Mouse (Mus musculus) spleen, embryonic (tissue): Measurements from ENCODE around the gene Ppp1r1b.

Source experiments
- CTCF ChIA-PET: fragments of 350-600 bp; sonication (Branson Sonifier 250); formaldehyde crosslinking; loops from one replicate; lab custom pipeline; 2022; lab: Charles Lee

Ppp1r1b gene

DNA sequence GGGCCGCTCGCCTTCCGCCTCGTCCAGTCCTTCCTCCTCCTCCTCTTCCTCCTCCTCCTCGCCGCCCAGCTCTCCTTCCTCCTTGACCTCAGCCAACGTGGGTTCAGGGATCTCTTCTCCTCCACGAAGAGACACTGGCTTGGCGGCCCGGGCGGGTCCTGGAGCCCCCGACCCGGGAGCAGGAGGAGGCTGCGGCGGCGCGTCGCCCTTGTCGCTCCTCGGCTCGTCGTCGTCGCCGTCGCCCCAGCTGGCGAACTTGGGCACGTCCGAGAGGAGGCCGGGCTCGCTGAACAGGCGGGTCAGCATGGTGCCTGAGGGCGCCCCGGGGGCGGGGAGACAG is 20.2 kb upstream of the Ppp1r1b start:
- CTCF ChIA-PET: interaction anchor here (0.9 to 1.0 kb wide), 2 partner anchors 12 to 14 kb away, joined by 3 read pairs; no protein-coding TSS in a partner anchor

DNA sequence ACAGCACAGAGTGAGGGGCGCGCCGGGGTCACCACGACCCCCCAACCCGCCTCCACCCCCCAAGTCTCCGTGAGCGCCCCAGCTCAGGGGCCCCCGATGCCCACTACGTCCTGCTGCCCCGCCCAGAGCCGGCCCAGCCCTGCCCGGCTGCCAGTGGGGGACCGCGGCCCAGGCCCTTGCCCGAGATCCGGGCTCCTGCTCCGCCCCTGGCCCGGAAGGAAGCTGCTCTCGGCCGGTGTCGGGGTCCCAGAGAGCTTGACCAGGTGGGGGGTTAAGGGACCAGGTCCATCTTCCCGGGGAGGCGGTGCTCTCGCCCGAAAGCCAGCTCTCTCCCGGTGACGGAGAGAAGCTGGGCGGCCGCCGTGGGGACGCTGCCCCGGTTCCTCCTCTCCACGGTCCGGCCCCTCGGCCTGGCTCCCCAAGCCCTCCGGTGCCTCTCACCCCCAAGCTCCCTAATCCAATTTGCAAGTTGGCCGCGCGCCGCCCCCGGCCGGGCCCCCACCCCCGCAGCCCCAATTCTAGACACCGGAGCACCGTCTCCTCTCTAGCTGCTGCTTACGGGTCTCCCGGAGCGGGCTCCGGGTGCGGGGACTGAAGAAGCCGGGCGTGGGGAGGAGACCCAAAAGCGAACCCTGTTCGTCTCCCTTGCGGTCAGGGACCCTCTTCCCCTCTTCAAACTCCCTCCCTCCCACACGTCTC is 19.7 kb upstream of the Ppp1r1b start:
- CTCF ChIA-PET: interaction anchor here (0.6 to 1.0 kb wide), 2 partner anchors 10 to 11 kb away, joined by 3 read pairs; no protein-coding TSS in a partner anchor

DNA sequence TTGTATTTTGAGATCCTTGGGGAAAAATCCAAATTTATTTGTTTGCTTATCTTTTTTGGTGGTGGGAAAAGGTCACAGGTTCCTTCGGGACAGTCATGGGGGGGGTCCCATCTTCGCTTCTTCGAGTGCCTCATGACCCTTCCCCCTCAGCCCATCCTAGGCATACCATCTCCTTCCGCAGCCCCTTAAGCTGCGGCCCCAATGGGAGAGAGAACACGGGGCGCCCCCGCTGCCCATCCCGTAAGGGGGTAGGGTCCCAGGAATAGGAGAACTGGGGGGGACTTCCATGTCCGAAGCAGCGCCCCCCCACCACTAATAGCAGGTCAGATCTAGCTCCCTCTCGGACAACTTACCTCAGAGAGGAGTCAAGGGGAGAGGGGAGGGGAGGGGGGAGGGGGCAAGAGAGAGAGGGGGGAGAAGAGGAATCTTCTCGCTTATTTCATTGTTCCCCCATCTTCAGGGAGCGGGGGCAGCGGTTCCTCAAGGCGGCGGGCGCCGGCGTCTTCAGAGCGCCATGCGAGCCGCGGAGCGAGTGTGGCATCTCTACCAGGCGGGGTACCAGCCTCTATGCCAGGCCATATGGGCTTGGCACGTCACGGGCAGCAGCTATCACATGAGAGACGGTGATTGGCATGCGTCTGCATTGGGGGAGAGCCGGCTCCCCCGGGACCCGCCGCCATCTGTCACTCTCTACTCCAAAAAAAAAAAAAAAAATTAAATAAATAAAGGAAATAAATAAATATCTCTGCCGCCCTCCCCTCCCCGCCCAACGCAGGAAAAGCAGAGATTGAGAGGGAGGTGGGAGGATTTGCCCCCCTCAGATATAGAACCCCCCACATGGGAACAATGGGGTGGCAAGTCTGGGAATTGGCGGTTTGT is 18.9 kb upstream of the Ppp1r1b start, which contains the start of gene Neurod2:
Gene Neurod2, minus strand, starts transcription at position 568 of the 879 bp plus-strand sequence.
- CTCF ChIA-PET: interaction anchor here (0.6 to 1.3 kb wide), 4 partner anchors 10 to 18 kb away, joined by 3 read pairs; no protein-coding TSS in a partner anchor

DNA sequence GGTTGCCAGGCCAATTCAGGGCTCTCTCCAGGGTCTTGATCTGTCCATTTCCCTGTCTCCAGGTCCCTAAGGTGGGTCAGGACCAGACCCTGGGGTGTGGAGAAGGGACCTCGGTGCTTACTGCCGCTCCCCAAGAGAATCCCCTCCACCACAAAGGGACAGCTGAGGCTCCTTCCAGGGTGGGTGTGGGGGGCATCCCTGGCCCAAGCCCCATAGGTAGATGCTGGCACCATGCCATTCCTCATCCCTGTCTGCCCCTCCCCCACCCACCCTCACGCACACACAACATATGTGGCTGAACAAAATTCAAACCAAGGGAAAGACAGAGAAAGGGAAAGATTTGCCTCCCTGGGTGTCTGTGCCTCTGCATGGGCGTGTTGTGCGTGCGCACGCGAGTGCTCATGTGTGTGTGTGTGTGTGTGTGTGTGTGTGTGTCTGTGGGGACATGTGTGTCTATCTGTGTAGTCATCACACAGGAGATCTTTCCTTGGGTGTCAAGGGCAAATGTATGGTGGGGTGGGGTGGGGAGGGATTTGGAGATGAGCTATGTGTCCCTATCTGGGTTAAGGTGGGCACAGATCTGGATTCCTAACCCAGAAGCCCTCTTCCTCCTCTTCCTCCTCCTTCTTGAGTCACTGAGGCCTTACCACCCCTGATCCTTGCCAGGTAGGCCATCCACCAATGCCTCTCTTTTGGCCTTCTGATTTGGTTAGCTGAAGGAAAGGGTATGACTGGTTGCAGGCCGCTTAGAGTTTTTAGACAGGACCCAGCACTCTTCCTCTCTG is 18.1 kb upstream of the Ppp1r1b start:
- CTCF ChIA-PET: interaction anchor here (0.6 to 1.3 kb wide), 3 partner anchors 9 to 158 kb away, joined by 3 to 8 read pairs (median 3); no protein-coding TSS in a partner anchor

DNA sequence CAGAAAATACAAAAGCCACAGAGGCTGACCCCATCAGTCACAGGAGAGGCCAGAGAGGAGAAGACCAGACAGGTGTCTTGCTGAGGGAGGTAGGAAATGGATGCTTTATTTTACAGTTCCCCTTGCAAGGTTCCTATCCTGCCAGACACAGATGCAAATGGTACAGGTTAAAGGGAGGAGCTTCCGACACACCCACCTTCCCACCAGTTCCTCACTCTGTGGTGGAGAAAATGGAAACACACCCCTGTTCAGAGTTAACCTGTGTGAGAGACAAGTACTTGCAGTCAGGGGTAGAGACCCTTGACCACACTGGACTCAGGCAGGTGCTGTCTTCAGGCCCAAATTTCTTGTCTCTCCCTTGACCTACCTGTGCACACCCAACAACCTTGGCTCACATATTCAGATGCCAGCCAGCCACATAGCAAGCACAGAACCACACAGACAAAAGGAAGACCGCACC is 17.4 kb upstream of the Ppp1r1b start:
- CTCF ChIA-PET: interaction anchor here (0.8 kb wide), 1 partner anchor 157 kb away, joined by 8 read pairs; no protein-coding TSS in a partner anchor

DNA sequence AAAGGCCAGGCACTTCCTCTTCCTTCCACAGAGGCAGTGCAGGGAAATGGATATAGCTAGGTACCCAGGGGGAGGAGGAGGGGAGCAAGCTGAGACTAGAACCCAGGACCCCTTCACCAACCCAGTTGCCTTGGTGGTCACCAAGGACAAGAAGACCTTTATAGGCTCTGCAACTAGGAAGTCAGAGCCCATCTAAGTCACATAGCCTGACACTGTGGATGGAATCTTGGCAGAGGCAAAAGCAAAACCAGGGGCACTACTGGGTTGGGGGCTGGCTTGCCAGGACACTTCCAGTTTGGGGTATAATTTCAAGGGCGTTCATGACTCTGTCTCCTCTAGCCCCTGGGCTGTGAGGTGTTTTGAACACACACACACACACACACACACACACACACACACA is 16.8 kb upstream of the Ppp1r1b start:
- CTCF ChIA-PET: no interaction called here

DNA sequence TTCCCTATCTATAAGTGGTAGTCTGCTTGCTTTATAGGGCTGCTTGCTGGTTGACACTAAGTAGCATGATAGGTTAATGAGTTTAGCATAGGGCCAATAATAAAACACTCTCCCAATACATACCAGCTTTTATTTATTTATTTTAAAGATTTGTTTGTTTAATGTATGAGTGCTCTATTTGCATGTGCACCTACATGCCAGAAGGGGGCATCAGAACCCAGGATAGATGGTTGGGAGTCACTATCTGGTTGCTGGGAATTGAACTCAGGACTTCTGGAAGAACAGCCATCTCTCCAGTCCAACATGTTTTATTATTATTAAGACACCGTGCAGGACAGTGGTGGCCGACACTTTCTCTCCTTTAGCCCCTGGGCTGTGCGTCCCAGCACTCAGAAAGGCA is 16.0 kb upstream of the Ppp1r1b start:
- CTCF ChIA-PET: interaction anchor here (0.6 kb wide), 1 partner anchor 132 kb away, joined by 12 read pairs; no protein-coding TSS in a partner anchor

DNA sequence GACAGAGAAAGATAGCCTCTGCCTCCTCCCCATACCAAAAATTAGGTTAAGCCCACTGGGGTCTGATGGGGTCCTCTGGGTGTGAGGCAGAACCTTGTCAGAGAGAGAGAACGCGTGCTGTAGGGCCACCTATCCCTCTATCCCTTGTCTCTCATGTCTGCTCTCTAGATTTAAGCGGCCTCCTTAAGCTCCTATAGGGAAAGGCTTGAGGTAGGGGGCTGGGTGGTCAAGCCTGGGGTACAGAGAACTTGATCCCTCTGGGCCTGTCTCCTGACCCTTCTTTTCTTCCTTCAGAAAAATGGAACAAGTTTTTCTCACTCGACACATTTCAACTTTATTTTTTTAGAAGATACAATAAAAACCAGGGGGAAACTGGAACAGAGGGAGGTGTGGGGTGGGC is 15.4 kb upstream of the Ppp1r1b start:
- CTCF ChIA-PET: no interaction called here

DNA sequence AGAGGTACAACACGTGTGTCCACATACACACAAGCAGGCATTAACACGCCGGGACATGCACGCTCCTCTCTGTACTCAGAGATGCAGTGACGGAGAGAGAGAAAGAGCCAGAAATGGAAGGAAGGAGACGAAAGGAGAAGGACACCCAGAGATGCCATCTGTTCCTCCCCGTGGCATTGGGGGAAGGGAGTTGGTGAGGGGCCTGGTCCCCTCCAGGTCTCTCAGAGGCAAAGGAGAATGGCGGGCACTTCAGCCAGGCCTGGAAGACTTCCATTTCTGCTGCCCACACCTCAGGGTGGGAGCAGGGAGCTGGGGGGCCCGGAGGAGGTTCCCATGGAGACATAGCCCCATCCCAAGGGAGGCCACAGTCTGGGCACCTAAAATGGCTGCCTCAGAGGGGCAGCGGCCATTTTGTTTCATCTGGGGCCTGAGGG is 14.9 kb upstream of the Ppp1r1b start:
- CTCF ChIA-PET: no interaction called here

DNA sequence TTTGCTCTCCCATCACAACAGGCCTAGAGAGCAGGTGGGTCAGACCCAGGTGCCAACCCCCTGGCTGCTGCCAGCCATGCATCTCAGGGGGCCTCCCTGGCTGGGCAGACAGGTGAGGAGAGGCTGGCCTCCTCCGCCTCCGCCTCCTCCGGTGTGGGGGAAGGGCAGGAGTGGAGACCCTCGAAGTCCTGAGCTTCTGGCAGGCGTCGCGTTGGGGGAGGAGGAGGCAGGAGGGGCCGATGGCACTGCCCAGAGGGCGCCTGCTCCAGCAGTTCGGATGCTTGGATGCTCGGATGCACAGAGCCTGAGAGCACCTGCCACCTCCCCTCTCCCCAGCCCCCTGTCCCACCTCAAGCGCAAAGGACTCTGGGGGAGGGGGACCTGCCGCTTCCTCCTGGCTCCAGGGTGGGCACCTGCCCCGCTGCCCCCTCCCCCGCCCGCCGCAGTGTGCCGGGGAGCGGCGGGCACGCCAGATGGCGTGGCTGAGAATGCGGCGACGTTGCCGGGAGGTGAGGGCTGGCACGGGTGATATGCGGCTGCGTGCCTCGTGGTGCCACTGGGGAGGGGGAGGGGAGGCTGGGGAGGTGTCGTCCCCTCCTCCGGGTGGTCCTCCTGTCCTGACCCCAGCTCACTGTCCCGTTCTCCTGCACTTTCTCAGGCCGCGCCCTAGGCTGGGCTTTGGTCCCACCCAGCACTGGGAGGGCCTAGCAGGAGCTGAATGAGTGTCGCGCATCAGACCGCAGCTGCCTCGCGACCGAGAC is 14.0 kb upstream of the Ppp1r1b start:
- CTCF ChIA-PET: no interaction called here

DNA sequence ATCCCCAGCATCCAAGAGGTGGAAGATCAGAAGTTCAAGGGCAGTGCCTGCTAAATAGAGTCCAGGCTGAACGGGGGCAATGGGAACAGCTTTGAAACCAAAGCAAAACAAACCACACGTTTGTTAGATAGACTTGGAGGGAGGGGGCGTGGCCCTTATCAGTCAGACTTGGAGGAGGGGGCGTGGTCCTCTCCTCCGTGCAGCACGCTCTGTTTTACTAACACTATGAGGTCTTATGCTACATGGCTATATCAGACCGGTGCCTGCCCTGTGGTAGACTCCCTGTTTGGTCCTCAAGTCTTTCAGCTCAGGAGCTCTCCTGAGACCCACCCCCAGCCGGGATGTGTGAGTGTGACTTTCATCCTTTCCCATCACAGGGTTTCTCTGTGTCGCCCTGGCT is 13.0 kb upstream of the Ppp1r1b start:
- CTCF ChIA-PET: no interaction called here

DNA sequence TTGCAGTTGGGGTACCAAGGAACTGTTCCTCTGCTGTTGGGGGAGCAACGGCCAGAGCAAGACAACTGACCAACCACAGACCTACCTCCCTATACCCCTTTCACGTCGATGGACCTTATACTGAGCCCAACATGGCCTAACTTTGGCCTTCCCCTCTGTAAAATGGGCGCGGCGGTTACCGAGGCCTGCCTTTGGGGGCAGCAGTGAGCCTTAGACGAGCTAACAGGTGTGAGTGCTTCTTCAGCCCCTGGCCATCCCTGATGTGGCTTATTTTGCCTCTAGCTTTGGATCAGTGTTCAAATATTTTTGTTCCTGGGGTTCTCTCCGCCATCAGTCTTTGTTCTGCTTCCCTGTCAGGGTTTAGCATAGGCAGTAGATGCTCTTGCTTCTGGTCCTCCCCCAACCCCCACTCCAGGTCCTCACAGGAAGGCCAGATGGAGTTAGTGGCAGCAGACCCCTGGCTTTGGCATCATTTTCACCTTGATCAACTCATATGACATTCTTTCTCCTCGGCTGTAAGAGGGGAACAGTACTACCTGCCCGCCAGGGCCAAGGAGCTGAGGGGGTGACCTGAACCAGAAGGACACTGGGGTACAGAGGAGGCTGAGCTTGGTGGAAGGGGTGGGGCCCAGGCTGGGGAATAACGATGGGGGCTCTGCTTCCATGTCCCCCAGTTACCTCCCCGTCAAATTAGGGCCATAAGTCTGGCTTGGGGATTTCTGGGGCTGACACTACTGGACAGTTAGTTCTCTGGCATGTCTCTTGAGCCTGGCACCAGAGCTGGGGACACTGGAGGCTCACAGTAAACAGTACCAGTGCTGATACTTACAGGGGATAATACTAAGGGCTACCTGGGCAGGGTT is 11.7 kb upstream of the Ppp1r1b start:
- CTCF ChIA-PET: interaction anchor here (0.6 kb wide), 1 partner anchor 260 kb away, joined by 6 read pairs; no protein-coding TSS in a partner anchor

DNA sequence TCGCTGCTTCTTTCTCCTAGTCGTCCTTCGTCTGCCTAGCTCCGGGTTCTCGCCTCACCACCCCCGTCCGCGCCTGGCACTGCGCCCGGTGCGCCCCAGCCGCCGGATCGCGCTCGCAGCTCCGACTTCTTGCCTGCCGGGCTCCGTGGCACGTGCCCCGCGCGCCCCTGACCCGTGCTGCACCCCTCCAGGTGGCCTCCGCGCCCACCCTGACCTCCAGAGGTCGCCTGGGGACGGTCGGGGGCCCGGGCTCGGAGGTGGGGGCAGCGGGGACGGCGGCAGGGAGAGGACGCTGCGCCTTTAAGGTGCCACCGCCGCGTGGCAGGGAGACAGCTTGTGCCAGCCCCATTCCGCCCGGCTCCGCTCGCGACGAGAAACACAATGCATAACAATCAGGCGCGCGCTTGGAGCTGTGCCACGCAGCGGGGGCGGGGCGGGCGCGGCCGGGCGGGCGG is 9.7 kb upstream of the Ppp1r1b start:
- CTCF ChIA-PET: interaction anchor here (0.6 to 1.1 kb wide), 2 partner anchors 9 to 193 kb away, joined by 3 read pairs; partner anchors contain the start of gene Neurod2

DNA sequence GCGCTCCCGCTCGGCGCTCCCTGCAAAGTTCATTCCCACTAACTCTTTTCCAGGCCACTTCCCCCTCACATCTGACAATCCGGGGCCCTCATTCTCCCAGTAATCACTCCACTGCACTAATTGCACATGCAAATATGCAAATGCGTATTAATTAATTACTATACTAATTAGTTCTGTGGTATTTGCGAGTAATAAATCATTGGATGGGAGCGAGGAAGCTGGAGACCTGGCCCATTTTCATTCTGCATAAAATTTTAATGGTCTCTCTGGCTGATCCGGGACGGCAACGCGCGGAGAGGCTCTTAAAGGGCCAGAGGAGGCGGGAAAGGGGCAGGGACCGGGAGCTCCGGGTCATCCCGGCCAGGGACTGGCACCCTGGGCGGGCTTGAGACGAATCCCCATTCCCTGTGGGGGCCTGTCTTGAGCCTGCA is 9.1 kb upstream of the Ppp1r1b start:
- CTCF ChIA-PET: interaction anchor here (1.1 to 1.2 kb wide), 2 partner anchors 9 to 11 kb away, joined by 3 read pairs; partner anchors contain the start of gene Neurod2

DNA sequence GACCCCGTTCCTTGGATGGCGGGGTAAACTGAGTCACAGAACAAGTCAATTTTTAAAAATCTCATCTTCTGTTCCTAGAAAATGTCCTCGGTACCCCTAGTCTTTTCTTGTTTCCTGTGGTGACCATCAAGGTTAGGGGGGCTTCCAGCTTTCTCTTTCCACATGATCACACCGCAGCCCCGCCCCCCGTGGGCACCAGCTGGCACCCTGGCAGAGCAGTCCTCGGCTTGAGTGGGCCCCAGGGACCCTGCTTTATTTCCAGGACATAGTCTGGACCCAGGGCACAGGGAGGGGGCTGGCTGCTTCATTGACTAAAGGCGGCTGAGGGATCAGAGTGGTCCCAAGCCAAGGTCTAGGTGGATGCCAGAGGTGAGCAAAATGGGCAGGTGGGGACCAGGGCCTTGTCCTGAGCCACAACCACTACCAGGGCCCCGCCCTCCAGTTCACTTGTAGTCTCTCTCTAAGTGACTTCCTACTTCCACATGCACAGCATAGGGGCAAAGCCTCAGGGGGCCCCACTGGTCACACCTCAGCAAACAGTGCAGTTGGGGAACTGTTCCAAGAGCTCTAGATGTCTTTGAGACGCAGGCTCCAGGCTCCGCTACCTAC is 8.4 kb upstream of the Ppp1r1b start:
- CTCF ChIA-PET: interaction anchor here (0.5 to 1.2 kb wide), 6 partner anchors 10 to 855 kb away, joined by 3 to 28 read pairs (median 4); partner anchors contain the start of gene Neurod2

DNA sequence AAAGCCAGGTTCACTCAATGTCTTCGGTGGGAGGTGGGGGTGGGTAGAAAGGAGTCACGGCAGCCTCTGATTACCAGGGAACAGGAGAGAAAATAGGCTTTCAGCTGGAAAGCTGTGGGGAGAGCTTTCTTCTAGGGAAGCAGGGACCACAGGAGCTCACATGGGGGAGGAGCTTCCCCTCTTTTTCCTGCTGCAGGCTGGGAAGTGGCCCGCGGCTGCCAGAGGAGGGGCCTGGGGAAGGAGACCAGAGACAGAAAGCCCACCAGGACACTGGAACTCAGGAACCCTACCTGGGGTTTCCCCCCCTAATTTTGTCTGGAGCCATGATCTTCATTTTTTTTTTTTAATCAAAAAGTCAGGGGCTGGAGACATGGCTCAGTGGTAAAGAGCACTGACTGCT is 7.6 kb upstream of the Ppp1r1b start:
- CTCF ChIA-PET: interaction anchor here (0.6 to 0.7 kb wide), 3 partner anchors 126 to 854 kb away, joined by 4 to 28 read pairs (median 4); no protein-coding TSS in a partner anchor

DNA sequence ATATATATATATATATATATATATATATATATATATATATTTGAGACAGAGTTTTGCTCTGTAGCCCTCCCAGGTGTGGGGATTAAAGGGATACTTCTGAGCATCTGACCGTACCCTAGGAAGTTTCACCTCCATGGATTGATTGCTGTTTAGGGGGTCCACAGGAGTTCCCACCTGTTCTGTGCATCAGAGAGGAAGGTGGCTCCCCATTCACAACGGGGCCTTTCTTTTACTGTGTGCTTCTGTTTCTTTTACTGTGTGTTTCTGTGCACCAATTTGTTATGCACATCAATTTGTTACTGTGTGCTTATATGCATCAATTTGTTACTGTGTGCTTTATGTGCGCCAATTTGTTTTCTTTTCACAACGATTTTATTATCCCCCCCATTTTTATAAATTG is 7.0 kb upstream of the Ppp1r1b start:
- CTCF ChIA-PET: interaction anchor here (0.7 to 1.1 kb wide), 2 partner anchors 205 to 848 kb away, joined by 3 to 4 read pairs; no protein-coding TSS in a partner anchor
